Mouse (Mus musculus) gastrocnemius, adult 18-20 months (tissue): ENCODE measurements around the gene Zfp39. TPM values are rescaled to one million over a fixed set of nuclear protein-coding genes. Genes with fewer than 3 reads are reported as not detected.

Experiments used
- DNase-seq: peaks from one replicate; pipeline ENCODE4 v3.0.0; 2021; ENCODE audit warnings: low spot score
- total RNA-seq, 2 experiments: library from RNA; stranded (reverse); gene quantifications; 2 replicates each; pipeline ENCODE4 v1.2.3; 2021

Zfp39 gene
- total RNA-seq, 2 experiments from 2014 or later: 2.8 to 3.1 TPM

DNA sequence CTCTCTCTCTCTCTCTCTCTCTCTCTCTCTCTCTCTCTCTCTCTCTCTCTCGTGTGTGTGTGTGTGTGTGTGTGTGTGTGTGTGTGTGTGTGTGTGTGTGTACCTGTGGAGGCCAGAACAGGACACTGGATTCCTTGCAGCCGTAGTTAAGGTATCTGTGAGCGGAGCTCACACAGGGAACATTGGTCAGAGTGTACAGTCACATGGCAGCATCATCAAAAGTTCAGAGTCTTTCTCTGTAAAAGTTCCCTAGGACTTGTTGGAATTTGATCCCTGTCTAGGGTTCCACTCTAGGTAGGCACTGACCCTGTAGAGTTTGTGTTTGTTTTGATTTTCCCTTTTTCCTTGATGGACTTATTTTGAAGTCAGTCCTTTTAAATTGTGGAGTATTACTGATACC, 22.6 kb upstream of the Zfp39 start:
- no peak for DNase-seq

DNA sequence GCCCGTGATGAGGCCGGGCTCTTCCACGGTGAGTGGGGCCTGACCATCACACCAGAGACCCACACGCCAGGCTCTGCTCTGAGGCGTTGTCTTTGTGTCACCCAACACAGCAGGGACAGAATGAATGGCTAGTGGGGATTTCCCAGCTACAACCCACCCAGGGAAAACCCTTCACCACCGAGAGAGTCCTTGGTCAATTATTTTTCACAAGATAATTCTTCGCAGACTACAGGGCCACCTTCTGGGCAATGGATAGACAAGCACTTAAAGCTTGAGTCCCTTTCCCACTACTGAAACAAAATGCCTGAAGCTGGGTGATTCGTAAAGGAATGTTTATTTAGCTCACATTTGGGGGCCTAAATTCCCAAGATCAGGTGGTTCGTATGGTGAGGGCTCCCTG, 18.4 kb upstream of the Zfp39 start:
- DNase-seq: no peak

DNA sequence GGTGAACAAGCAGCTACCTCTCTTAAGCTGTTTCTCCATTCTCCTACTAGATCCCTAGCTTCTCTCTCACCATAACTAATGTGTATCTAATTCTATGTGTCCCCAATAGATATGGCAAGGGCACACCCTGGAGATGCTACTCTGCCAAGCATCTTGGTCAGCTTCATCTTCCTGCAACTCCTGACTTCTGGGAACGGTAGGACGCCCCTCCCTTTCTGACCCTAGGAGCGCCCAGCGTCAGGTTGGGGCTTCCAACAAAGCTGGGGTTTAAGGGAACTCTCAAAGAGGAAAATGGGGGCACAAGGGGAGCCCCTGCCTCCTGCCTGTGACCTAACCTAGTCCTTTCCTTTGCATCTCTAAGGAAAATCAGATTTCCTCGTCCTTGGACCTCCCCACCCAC, 14.7 kb upstream of the Zfp39 start:
- DNase-seq: no peak

DNA sequence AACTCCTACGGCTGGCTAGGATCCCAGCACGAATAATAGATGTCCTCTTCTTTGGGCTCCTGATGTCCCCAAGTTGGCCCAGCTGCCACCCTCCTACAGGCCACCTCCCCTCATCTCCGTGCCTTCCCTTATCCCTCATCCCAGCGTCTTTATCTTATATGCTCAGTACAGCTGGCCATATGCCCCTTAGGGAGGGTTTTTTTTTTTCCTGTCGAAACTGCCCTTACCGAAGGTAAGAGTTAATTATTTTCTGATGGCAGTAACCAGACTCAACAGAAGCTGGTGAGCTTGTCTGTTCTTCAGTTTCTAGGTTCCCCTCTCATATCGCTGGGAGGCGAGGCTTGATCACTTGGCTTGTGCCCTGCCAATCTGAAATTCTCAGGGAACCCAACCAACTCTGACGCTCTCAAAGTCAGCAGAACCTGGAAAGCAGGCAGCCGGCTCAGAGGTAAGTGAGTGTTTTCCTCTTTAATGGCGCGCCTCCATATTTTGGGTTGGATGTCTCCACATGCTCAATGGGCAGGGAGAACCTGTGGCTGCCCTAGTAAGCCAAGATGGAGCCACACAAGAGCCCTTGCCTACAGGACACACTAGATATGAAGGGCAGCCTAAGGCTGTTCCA, 13.8 kb upstream of the Zfp39 start, which contains the start of gene Btnl10:
TSS of gene Btnl10 (plus strand) at position 164 of the 622 bp plus-strand sequence.
- no peak for DNase-seq

DNA sequence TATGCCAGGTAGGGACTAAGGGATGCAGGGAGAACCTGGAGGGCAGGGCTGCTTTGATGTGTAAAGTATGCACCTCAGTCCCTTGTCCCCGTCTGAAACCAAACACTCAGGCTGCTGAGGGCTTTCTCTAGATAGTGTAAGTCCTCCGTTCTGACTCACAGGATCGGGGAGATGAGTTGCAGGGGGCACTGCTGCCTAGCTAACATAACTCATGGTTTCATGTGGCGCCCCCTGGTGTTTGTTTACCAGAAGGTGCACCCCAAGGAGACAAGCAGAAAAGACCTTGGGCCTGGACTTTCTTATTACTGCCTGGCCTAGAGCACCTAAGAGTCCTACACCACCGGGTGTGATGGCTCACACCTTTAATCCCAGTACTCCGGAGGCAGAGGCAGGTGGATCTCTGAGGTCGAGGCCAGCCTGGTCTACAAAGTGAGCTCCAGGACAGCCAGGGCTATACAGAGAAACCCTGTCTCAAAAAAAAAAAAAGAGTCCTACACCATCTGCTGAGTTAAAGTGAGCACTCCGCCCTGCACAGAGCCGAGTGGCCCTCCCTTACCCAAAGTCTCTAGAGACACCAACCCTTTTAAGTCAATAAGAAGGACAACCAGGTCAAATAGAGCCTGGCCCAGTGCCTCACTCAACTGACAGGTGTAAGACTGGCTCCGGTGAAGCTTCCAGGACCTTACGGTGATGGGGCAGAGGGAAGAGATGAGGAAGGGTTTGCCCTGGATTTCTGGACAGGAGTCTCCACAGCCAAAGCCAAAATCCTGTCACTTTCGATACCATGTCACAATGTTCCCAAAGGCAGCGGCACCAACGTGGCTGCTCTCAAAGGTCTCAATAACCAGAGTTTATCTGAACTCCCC, 13.1 kb upstream of the Zfp39 start:
- DNase-seq: no peak

DNA sequence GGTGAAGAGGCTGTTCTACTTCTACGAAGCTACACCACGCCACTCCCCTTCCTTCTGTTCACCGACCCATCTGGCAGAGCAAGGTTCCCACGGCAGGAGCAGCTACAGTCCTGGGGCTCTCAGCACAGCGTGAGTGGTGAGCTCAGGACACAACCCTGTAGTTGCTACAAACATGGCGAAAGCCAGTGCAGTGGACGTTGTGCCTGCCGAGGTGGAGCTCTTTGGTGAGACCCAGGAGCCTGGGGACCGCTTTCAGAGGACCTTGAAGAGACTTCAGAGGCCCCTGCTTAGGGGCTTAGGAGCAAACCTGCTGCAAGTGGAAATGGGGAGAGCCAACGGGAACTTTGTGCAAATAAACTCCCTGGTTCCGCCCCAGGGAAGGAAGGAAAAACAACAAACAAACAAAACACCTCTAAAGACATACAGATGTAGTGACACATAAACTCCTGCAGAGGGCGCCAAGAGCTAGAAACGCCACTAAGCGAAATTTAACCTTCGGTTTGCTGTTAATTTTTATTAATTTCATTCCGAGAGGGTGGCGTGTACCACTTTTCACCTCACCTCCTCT, 10.5 kb upstream of the Zfp39 start:
- DNase-seq: no peak

DNA sequence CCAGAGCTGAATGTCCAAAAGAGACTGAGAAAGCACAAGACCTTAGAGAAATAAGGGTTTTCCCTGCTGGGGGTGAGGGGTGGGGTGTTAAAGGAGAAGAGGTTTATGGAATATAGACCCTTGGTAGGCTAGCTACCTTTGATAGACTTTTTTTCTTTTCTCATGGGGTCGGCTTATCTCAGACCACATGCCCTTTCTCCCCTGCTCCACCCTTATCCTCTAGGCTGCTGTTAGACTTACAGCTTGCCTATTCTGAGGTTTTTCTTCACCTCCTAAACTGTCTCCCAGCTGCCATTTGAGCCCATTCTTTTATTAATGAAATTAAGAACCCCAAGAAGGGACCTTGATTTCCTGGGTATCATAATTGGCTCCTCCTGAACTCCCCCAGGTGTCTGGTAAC, 9.8 kb upstream of the Zfp39 start:
- no peak for DNase-seq

DNA sequence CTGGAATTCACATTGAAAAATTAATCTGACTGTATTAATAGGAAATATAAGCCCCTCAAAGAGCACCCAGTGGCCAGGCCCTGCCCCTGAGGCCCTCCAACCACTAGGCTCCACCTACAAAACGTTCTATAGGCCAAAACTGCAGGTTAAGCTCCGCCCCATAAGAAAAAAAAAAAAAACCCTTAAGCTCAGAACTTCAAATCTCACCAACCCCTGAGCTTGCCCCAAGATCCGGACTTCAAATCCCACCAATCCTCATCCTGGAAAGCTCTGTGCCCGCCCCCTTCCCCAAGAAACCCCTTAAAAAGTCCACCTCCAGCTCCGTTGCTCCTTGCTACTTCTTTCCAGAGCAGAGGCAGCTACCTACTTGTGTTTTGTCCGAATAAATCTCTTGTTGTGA, 813 bp upstream of the Zfp39 start:
- DNase-seq: peak; percentile 12

DNA sequence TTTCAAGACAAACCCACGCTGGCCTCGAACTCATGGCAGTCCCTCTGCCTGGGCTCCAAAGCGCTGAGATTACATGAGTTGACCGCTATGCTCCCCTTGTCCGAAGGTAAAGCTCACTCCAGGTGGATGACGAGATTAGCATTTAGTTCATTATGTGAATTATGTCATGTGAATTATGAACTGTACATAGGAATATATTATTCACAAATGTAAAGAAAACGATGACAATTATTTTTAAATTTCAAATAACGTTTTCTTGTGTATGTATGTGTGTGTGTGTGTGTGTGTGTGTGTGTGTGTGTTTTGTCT, 339 bp upstream of the Zfp39 start:
- no peak for DNase-seq

DNA sequence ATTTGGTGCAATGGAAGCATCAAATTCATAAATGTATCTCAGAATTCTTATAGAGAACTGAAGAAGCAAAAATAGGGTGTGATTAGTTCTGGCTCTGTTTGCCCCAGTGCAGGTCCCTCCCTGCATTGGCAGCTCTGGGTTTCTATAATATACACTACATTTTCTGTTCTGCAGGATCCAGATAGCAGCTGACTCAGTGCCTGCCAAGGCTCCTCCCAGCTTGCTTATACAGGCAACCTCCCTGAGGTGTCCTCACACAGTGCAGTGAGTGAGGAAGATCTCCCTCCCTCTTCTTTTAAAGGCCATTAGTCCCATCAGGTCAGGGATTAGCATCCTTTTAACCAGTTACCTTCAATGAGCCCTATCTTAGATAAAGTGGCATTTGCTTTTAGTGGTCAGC, 2.9 kb downstream of the Zfp39 start:
- DNase-seq: no peak

DNA sequence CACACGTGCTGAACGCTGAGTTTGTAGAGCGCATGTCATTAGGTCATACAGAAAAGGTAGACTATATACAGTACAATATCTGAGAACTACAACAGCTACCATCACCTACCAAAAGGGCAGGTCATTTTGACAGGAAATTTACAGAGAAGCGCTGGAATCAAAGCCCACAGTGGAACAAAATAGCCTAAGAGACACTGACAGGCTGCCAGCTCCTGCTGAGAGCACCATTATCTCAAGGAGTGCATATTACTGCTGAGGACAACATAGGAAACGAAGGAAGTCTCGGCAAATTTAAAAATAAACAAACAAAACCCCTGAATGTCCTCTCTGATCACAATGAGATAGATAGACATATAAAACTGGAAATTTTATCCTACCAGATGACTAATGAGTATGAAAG, 6.5 kb downstream of the Zfp39 start:
- no peak for DNase-seq

DNA sequence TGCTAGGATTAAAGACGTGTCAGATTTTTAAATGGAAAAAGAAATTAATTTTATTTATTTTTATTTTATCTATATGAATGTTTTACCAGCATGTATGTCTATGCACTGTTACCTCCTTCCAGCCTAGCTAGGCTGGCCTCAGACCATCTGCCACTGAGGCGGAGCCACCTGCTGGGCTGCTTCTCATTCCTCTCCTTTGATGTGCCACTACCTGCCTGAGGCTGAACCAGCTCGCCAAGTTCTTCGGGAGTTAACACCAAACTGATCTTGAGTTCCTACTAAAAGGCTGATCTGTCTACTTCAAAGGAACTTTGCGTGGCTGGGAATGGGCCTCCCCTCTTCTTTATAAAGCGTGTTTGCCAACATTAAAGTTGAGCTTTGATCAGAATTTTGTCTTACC, 9.6 kb downstream of the Zfp39 start:
- no peak for DNase-seq

DNA sequence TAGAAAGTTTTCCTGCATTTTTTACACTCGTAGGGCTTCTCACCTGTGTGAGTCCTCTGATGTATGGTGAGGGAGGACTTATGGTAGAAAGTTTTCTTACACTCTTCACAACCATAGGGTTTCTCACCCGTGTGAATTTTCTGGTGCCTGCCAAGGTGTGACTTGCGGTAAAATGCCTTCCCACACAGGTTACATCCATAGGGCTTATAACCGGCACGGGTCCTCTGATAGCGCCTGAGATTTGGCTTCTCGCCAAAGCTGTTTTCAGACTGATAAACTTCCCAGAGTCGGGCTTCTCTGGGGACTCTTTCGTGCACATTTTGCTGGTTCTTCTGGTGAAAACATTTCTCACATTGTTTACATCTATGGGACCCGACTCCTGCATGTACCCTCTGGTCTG, 13.5 kb downstream of the Zfp39 start:
- no peak for DNase-seq

DNA sequence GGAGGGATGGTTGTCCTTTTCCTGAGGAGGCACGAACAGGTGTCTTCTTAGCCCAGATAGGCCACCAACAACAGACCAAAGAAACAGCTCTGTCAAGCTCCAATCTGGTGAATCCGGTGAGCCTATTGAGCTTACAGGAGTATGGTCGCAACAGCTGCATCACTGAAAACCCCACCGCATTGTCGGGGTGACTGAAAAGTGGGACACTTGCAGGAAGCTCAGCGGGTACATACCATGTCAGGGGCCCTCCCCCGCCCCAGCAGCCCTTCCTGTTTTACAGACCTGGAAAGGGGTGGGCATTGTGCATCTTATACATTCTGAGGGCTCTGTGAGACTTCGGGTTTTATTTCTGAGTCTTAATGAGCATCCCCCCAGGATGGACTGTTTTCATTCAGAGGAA, 20.3 kb downstream of the Zfp39 start:
- DNase-seq: no peak

DNA sequence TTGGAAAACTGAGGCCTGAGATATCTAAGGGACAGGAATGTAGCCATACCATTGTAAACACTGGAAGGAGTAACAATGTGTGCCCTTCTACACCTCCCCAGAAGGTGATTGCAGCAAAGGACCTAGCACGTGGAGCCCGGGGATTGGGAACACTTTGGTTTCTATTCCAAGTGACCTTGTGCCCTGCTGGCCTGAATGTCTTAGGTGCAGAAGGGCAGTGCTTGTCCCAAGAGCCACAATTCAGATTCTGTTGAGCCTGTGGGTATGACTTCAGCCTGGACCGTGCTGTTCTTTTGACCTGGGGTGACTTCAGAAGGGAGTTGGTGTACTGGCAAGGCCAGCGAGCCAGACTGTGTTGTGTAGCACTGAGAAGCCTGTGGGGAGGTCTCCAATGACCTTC, 33.1 kb downstream of the Zfp39 start:
- DNase-seq: no peak

DNA sequence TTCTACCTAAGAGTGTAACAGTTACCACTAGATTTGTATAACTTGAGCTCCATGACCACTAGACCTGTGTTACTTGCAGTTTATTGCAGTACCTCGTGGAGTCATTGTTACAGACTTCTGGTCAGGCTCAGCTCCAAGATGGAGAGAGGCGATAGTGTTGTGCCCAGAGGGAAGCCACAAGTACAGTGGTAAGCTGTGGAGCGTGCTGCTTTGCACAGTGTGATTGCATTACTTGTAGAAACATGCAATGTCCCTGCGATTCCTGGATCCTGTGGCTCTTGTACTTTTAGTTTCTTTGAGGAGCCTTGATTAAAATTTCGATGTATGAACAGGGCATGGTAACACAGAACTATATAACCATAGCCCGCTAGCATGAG, 36.1 kb downstream of the Zfp39 start:
- no peak for DNase-seq

DNA sequence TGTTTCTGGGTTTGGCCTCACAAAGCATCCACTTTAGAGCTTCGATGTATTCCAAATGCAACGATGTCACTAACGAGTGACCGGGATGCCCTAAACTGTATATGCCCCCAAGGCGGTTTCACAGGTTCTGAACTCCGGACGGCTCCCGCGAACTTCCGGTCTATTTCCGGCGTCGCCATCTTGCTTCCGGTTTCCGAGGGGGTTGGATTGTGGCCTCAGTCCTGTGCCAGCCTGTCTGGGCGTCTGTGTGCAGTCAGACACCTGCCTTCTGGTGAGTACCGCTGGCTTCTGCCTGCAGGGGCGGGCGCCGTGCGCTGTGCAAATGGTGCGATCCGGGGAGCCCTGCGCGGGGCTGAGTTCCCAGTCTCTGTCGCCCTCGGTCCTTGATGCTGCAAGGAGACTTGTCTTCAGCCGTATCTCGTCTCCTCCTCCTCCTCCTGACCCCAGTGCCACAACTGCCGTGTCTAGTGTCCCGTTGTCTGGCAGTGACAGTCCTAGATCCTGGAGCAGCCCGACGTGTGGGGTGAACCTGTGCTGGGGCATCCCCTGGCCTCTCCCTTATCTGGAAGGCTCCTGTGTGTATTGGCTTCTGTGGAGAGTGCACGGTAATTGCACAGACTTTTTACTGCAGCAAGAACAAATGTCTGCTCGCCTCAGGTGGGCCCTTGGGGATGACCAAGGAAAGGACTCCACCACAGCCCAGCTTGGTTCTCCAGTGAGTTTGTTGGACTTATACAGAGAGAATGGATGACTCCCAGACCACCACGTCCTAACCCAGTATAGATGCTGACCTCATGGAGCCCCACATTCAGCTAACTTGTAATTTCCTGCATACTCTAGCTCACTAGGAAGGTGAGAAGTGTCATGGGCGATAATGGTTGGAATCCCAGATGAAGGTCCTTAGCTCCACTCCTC, 36.7 kb downstream of the Zfp39 start, which contains the start of gene 2810021J22Rik:
TSS of gene 2810021J22Rik (plus strand) at position 178 of the 915 bp plus-strand sequence.
- peak; percentile 68 for DNase-seq

DNA sequence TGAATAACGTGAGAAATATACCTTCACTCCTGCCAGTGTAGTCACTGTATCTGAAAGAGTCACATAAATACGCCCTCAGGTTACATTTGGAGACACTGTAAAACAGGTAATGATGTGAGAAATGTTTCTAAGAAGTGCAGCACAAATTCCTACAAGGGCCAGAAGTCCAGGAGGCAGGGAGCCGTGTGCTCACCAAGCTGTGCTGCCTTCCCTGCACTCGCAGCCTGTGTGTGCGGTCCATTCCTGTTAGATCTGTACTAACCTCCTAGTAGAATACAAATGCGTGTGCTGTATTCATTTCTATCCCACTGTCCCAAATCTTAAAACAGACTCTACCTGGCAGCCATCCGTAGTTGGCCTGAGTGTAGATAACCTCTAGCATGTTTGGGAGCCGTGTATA, 43.3 kb downstream of the Zfp39 start:
- no peak for DNase-seq

DNA sequence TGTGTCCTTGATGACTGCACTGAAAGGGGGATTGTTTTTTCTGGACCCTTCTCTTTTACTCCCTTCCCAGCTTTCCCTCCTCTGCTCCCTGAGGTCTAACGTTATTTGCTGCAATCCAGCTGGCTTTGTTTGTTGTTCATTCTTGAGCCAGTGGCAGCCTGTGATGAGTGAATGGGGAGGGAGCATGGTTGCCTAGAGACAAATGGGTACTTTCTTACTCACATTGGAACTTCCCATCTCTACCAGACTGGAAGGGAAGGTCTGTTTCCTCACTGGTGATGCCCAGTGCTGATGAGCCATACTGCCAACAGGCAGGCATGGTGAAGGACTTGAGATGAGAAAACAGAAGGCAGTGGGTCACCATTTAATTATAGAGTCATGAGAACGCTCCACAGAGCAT, 54.3 kb downstream of the Zfp39 start:
- no peak for DNase-seq

DNA sequence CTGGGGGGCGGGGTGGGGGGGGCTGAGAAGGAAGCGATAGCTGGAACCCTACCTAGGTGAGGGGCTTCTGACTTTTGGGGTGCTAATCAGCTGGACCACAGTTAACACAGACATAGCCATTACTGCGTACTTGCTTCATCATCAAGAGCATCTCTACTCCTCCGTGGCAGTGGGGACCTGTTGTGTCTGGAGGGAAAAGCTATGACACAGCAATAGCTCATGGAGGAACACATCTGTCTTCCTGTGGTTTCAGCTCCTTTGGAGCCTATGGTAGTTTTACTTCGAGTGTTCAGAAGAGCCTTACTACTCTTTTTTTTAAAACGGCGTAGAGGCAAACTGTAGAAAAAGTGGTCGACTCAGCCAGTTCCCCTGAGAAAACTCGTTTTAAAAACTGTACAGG, 56.4 kb downstream of the Zfp39 start:
- no peak for DNase-seq

DNA sequence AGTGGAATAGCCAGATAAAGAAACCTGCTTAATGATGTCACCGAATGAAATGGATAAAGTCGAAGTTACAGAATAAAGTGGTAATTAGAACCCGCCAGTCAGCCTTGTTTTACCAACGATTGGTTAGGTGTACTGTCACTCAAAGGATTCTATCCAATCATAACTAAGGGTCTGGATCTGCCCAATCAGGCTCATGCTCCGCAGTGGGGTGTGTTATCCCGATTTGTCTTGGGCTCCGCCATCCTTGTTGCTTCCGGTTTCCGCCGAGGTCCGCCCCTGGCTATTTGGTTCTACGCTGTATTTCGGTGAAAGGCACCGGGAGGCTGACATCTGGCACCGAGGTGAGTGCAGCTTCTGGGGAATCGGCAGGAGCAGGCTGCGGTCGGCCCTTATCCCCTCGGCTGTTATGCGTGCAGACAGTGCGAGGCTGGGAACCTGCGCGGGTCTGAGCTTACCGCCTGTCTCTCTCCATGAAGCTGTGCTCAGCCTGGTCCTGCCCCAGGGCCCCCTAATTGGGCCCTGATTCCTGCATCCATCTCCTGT, 57.0 kb downstream of the Zfp39 start, which contains the start of gene Gm12258:
TSS of gene Gm12258 (plus strand) at position 240 of the 543 bp plus-strand sequence.
- peak; percentile 98 for DNase-seq
